17 mouse cellular contexts compared by ENCODE assay signal in genomic region chr2:168575834-168576233, GRCm38 (mm10). TPM values are rescaled to one million over a fixed set of nuclear protein-coding genes. Genes with fewer than 3 reads are reported as not detected.
A peak's percentile ranks its signal among the peaks of the same experiment; 100 is the strongest.
DNase-seq lines count a peak whose midpoint lies in the region; ATAC-seq lines count a peak whose summit lies in the region.
"Had no signal": no experiment of that assay in that cellular context is flagged by ENCODE, and none has a peak within 500 bp of the region (broad histone marks: within the 10 kb centered on the region; RNA-seq: fewer than 3 reads in every experiment).

No protein-coding gene starts in this region.

- H3K4me2 ChIP-seq in heart, embryonic 13.5 days: no peak overlapping the region
- H3K4me2 ChIP-seq in neural tube, embryonic 13.5 days: no peak overlapping the region
- H3K4me2 ChIP-seq in hindbrain, embryonic 13.5 days: no peak overlapping the region
- H3K4me2 ChIP-seq: midbrain, embryonic 12.5 days had no signal

- H3K27ac ChIP-seq in heart, embryonic 13.5 days (replicated peaks): peak overlapping the region; percentile 69; the same call in 1 of the 2 replicates
- H3K27ac ChIP-seq in neural tube, embryonic 13.5 days (replicated peaks): 0 out of 2 replicates have a peak overlapping the region, but pooled peaks have one; percentile 3
- peak overlapping the region; percentile 16; the same call in 1 of the 2 replicates for H3K27ac ChIP-seq in limb, embryonic 10.5 days
- H3K27ac ChIP-seq in hindbrain, embryonic 13.5 days: no peak overlapping the region
- H3K27ac ChIP-seq: hindbrain, postnatal 0 days; layer of hippocampus, adult 2 months; midbrain, embryonic 12.5 days had no signal

- no peaks in the 10 kb centered on the region for H3K9me3 ChIP-seq in heart, embryonic 13.5 days
- no peaks in the 10 kb centered on the region for H3K9me3 ChIP-seq in neural tube, embryonic 13.5 days
- H3K9me3 ChIP-seq in limb, embryonic 10.5 days (replicated peaks): no peaks in the 10 kb centered on the region
- H3K9me3 ChIP-seq in hindbrain, embryonic 13.5 days: peaks cover 5% of the 10 kb centered on the region; the same call in 1 of the 2 replicates
- H3K9me3 ChIP-seq: midbrain, embryonic 12.5 days had no signal

- DNase-seq in heart, postnatal 25 days (ENCODE audit: low spot score): no peak
- no peak for DNase-seq in neural tube, embryonic 10.5 days (ENCODE audit: extremely low spot score, low spot score)
- no peak for DNase-seq in limb, embryonic 10.5 days (ENCODE audit: low spot score)
- no peak for DNase-seq in right cerebral cortex, adult 18-20 months
- DNase-seq: cerebellum, postnatal 10 days; heart, adult 18-20 months; heart, postnatal 36 days; lung, postnatal 10 days; right cerebral cortex, postnatal 4 days; thymus, postnatal 36 days had no signal

- H3K4me3 ChIP-seq in heart, embryonic 13.5 days: no peak overlapping the region
- H3K4me3 ChIP-seq in neural tube, embryonic 13.5 days: no peak overlapping the region
- no peak overlapping the region for H3K4me3 ChIP-seq in limb, embryonic 10.5 days
- H3K4me3 ChIP-seq in hindbrain, embryonic 13.5 days: no peak overlapping the region
- H3K4me3 ChIP-seq: layer of hippocampus, adult 2 months; midbrain, embryonic 12.5 days had no signal

- intact Hi-C loops in heart, postnatal 25 days (cut with DNase I): no loop called here

- no peaks in the 10 kb centered on the region for H3K27me3 ChIP-seq in heart, embryonic 13.5 days (replicated peaks)
- peaks cover 2% of the 10 kb centered on the region; the same call in 1 of the 2 replicates for H3K27me3 ChIP-seq in neural tube, embryonic 13.5 days
- peaks cover 19% of the 10 kb centered on the region for H3K27me3 ChIP-seq in limb, embryonic 10.5 days (ENCODE audit: low read depth, poor library complexity, severe bottlenecking)
- peaks cover 16% of the 10 kb centered on the region; the same call in 1 of the 2 replicates for H3K27me3 ChIP-seq in hindbrain, embryonic 13.5 days

- 89% methylated on average over 5 of the region's 5 CpGs for WGBS in heart, embryonic 13.5 days
- WGBS in neural tube, embryonic 13.5 days: 69% methylated on average over 5 of the region's 5 CpGs
- WGBS in limb, embryonic 10.5 days: 83% methylated on average over 5 of the region's 5 CpGs
- WGBS in hindbrain, embryonic 13.5 days: 62% methylated on average over 5 of the region's 5 CpGs

- no peak for ATAC-seq in heart, embryonic 13.5 days (ENCODE audit: extremely low read depth, insufficient number of reproducible peaks, low FRiP score, low TSS enrichment)
- ATAC-seq in neural tube, embryonic 13.5 days (ENCODE audit: low read depth): no peak
- no peak for ATAC-seq in megakaryocyte progenitor cell, adult 5-6 weeks (replicated peaks; ENCODE audit: poor library complexity)
- ATAC-seq in hindbrain, embryonic 13.5 days (ENCODE audit: low FRiP score): no peak
- ATAC-seq: hindbrain, postnatal 0 days had no signal

- peaks cover 7% of the 10 kb centered on the region for H3K36me3 ChIP-seq in heart, embryonic 13.5 days
- no peaks in the 10 kb centered on the region for H3K36me3 ChIP-seq in neural tube, embryonic 13.5 days
- peaks cover 5% of the 10 kb centered on the region; the same call in 1 of the 2 replicates for H3K36me3 ChIP-seq in limb, embryonic 10.5 days
- H3K36me3 ChIP-seq in hindbrain, embryonic 13.5 days: no peaks in the 10 kb centered on the region
- H3K36me3 ChIP-seq: midbrain, embryonic 12.5 days had no signal

- H3K4me1 ChIP-seq in heart, embryonic 13.5 days: peaks cover 66% of the 10 kb centered on the region
- peaks cover 10% of the 10 kb centered on the region for H3K4me1 ChIP-seq in neural tube, embryonic 13.5 days (replicated peaks)
- peaks cover 59% of the 10 kb centered on the region for H3K4me1 ChIP-seq in limb, embryonic 10.5 days
- peaks cover 23% of the 10 kb centered on the region for H3K4me1 ChIP-seq in hindbrain, embryonic 13.5 days (replicated peaks)

- peak overlapping the region; percentile 28; the same call in 1 of the 2 replicates for H3K9ac ChIP-seq in heart, embryonic 13.5 days
- no peak overlapping the region for H3K9ac ChIP-seq in neural tube, embryonic 13.5 days
- no peak overlapping the region for H3K9ac ChIP-seq in hindbrain, embryonic 13.5 days
- H3K9ac ChIP-seq: midbrain, embryonic 12.5 days had no signal

RNA-seq across cellular contexts. Expression of gene Nfatc2, which starts 25.6 kb away (rescaled TPM):
- 9.3 and 10.1 TPM in 2 replicates for polyA plus RNA-seq in heart, embryonic 13.5 days (2015; fragmentation: Nextera tagmentation; extraction: Ambion mirVana)
- 10 to 100 TPM; 16.7 to 20.8 TPM for total RNA-seq in heart, postnatal 25 days (2021)
- polyA plus RNA-seq in neural tube, embryonic 13.5 days (2015; fragmentation: Nextera tagmentation; extraction: Ambion mirVana): 1.7 and 1.8 TPM in 2 replicates
- 1.0 and 3.2 TPM in 2 replicates for polyA plus RNA-seq in limb, embryonic 10.5 days (2016; fragmentation: Nextera tagmentation; extraction: Ambion mirVana)
- total RNA-seq in megakaryocyte progenitor cell, adult 5-6 weeks (2015): 1.7 TPM in 2 replicates
- total RNA-seq in megakaryocyte progenitor cell, adult 5-6 weeks (2017): 0.17 and 0.47 TPM in 2 replicates
- polyA plus RNA-seq in hindbrain, embryonic 13.5 days (2015; fragmentation: Nextera tagmentation; extraction: Ambion mirVana): 1.7 and 1.8 TPM in 2 replicates
